Mouse (Mus musculus) spleen, adult 2 months (tissue): ENCODE data around the gene 2300003K06Rik.
"Not testable (repeated sequence)": the region's sequence is repeated elsewhere in the genome, so short reads cannot be mapped to it uniquely, and the experiment has no call there.

Experiments
- CTCF ChIP-seq: fragments of 200-500 bp; IDR thresholded peaks from 2 replicates; pipeline ENCODE4 v1.5.1; 2011; ENCODE audit warnings: mild to moderate bottlenecking, inconsistent platforms; ENCODE audit not compliant: insufficient read depth, insufficient read length, insufficient replicate concordance; ENCODE audit errors: extremely low read depth
- POLR2A ChIP-seq: fragments of 200-500 bp; IDR thresholded peaks from 2 replicates; pipeline ENCODE4 v1.6.1; 2011; ENCODE audit warnings: low read depth, low read length, inconsistent platforms

DNA sequence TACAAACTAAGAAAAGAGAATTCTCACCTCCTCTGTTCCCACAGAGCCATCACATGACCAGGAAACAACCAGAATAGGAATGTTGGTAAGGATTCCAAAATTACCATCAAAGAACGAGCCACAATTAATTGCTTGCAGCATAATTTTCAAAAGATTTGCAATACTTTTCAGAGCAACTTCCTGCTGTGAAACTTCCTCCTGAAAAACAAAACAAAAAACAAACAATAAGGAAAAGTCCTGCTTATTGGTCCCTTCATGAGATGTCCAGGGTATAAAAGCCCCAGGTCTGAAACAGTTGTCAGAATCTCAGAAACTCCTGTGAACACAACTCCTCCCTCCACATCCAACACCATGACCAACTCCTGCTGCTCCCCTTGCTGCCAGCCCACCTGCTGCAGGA, 35.2 kb upstream of the 2300003K06Rik start, which contains the start of gene Krtap9-1:
- not testable (repeated sequence) for TF ChIP-seq CTCF, POLR2A
